Mouse (Mus musculus) liver, embryonic 13.5 days (tissue): ENCODE measurements around the gene Senp5. TPM values are rescaled to one million over a fixed set of nuclear protein-coding genes. Genes with fewer than 3 reads are reported as not detected.
A peak's percentile ranks its signal among the peaks of the same experiment; 100 is the strongest.
"Not testable (repeated sequence)": the region's sequence is repeated elsewhere in the genome, so short reads cannot be mapped to it uniquely, and the experiment has no call there.

Experiments
- ATAC-seq: fragments of 200-750 bp; cut with Nextera tagmentation; 2 replicates; pipeline ENCODE4 v1.8.0; 2017; ENCODE audit warnings: low read depth, mild to moderate bottlenecking, moderate number of reproducible peaks, moderate library complexity
- DNase-seq: peaks from one replicate; pipeline ENCODE4 v3.0.0; 2022
- H3K27ac ChIP-seq: fragments of 300-500 bp; sonication (generic); 2 replicates; pipeline ENCODE4 v1.5.1; 2015; ENCODE audit warnings: moderate library complexity, mild to moderate bottlenecking, inconsistent platforms
- H3K27me3 ChIP-seq: fragments of 300-500 bp; sonication (generic); 2 replicates; pipeline ENCODE4 v1.6.1; 2015; ENCODE audit warnings: mild to moderate bottlenecking, inconsistent platforms
- H3K36me3 ChIP-seq: fragments of 300-500 bp; sonication (generic); 2 replicates; pipeline ENCODE4 v1.6.1; 2015; ENCODE audit warnings: mild to moderate bottlenecking, inconsistent platforms
- H3K4me1 ChIP-seq: fragments of 300-500 bp; sonication (generic); replicated peaks from 2 replicates; pipeline ENCODE4 v1.6.1; 2015; ENCODE audit warnings: inconsistent platforms
- H3K4me2 ChIP-seq: fragments of 300-500 bp; sonication (generic); 2 replicates; pipeline ENCODE4 v1.6.1; 2015; ENCODE audit warnings: inconsistent platforms, mild to moderate bottlenecking, moderate library complexity
- H3K4me3 ChIP-seq: fragments of 300-500 bp; sonication (generic); replicated peaks from 2 replicates; pipeline ENCODE4 v1.5.1; 2015; ENCODE audit warnings: mild to moderate bottlenecking, inconsistent platforms
- H3K9ac ChIP-seq: fragments of 300-500 bp; sonication (generic); 2 replicates; pipeline ENCODE4 v1.6.1; 2015; ENCODE audit warnings: mild to moderate bottlenecking, inconsistent platforms
- H3K9me3 ChIP-seq: fragments of 300-500 bp; sonication (generic); replicated peaks from 2 replicates; pipeline ENCODE4 v1.6.1; 2016; ENCODE audit warnings: inconsistent platforms
- WGBS: fragments of 180-500 bp; shearing (Covaris S2); methylation state at CpG from one replicate; pipeline ENCODE4 v1.1.7; 2015; ENCODE audit not compliant: insufficient replicate concordance; 5-methylcytosine and 5-hydroxymethylcytosine counted together
- polyA plus RNA-seq: library from polyadenylated mRNA; unstranded; fragments of >200 nt; fragmentation: Nextera tagmentation; extraction: Ambion mirVana; gene quantifications from 2 replicates; pipeline ENCODE4 v1.2.1, GENCODE M21; 2015

Gene Senp5
- polyA plus RNA-seq, 1 experiment from 2014 or later: 6.4 TPM

GRCm38 (mm10) chr16:31980946-31981345 is 22.1 kb downstream of the Senp5 start:
- Histone ChIP-seq H3K4me3 (no peak overlapping the region), H3K27me3 (no peaks in the 10 kb centered on the region), H3K4me2 (no peak overlapping the region), H3K9ac (no peak overlapping the region), H3K9me3 (no peaks in the 10 kb centered on the region), H3K27ac (no peak overlapping the region), H3K4me1 (no peaks in the 10 kb centered on the region), H3K36me3 (peaks cover 35% of the 10 kb centered on the region)
- ATAC-seq (no peak), DNase-seq (no peak)
- WGBS: 66% methylated on average over 5 of the region's 5 CpGs

- Histone ChIP-seq H3K4me3 (no peak overlapping the region), H3K4me1 (no peaks in the 10 kb centered on the region), H3K27me3 (no peaks in the 10 kb centered on the region), H3K27ac (no peak overlapping the region), H3K9me3 (no peaks in the 10 kb centered on the region), H3K36me3 (peaks cover 35% of the 10 kb centered on the region), H3K4me2 (no peak overlapping the region), H3K9ac (no peak overlapping the region)
- WGBS: 79% methylated on average over 3 of the region's 3 CpGs
- no peak for ATAC-seq
- no peak for DNase-seq
These were observed 23.6 kb downstream of the Senp5 start for GRCm38 (mm10) chr16:31979501-31979900.

- Histone ChIP-seq H3K4me1 (no peaks in the 10 kb centered on the region), H3K36me3 (peaks cover 42% of the 10 kb centered on the region), H3K9ac (no peak overlapping the region), H3K27me3 (no peaks in the 10 kb centered on the region), H3K27ac (no peak overlapping the region), H3K4me3 (no peak overlapping the region), H3K9me3 (no peaks in the 10 kb centered on the region), H3K4me2 (no peak overlapping the region)
- DNase-seq (no peak), ATAC-seq (no peak)
- 76% methylated on average over 4 of the region's 4 CpGs for WGBS
These were observed 27.8 kb downstream of the Senp5 start for GRCm38 (mm10) chr16:31975258-31975657.

GRCm38 (mm10) chr16:31963224-31963623 is 39.9 kb downstream of the Senp5 start:
- Histone ChIP-seq H3K4me3 (no peak overlapping the region), H3K27me3 (no peaks in the 10 kb centered on the region), H3K9ac (no peak overlapping the region), H3K27ac (no peak overlapping the region), H3K36me3 (peaks cover 75% of the 10 kb centered on the region), H3K4me2 (no peak overlapping the region), H3K9me3 (no peaks in the 10 kb centered on the region), H3K4me1 (no peaks in the 10 kb centered on the region)
- no peak for ATAC-seq
- no peak for DNase-seq
- 85% methylated on average over 7 of the region's 7 CpGs for WGBS

GRCm38 (mm10) chr16:31948345-31948774 is 54.7 kb downstream of the Senp5 start, which contains the start of the genes 0610012G03Rik and Ncbp2:
Gene 0610012G03Rik, minus strand, starts transcription at chr16:31948494.
Gene Ncbp2, plus strand, starts transcription at chr16:31948513.
- WGBS: under 1% methylated on average over 53 of the region's 55 CpGs
- H3K27me3 ChIP-seq: no peaks in the 10 kb centered on the region
- peaks cover 48% of the 10 kb centered on the region for H3K4me1 ChIP-seq
- peak; percentile 88 for DNase-seq
- H3K36me3 ChIP-seq: peaks cover 27% of the 10 kb centered on the region
- H3K9me3 ChIP-seq: no peaks in the 10 kb centered on the region
- ATAC-seq: peak; percentile 88
- H3K27ac ChIP-seq: peak within 1 kb of the TSS; percentile 83
- peak within 1 kb of the TSS; percentile 82 for H3K4me2 ChIP-seq
- H3K4me3 ChIP-seq: peak within 1 kb of the TSS; percentile 96
- peak within 1 kb of the TSS; percentile 92 for H3K9ac ChIP-seq

- H3K4me2 ChIP-seq: peak overlapping the region; percentile 82
- H3K9ac ChIP-seq: peak overlapping the region; percentile 92
- under 1% methylated on average over 38 of the region's 38 CpGs for WGBS
- H3K4me3 ChIP-seq: peak overlapping the region; percentile 96
- ATAC-seq: peak; percentile 62; the same call in 1 of the 2 replicates
- no peak for DNase-seq
- H3K27ac ChIP-seq: peak overlapping the region; percentile 83
- H3K27me3 ChIP-seq: no peaks in the 10 kb centered on the region
- peaks cover 27% of the 10 kb centered on the region for H3K36me3 ChIP-seq
- no peaks in the 10 kb centered on the region for H3K9me3 ChIP-seq
- peaks cover 48% of the 10 kb centered on the region for H3K4me1 ChIP-seq
These were observed 55.2 kb downstream of the Senp5 start for GRCm38 (mm10) chr16:31947901-31948316.

GRCm38 (mm10) chr16:31947333-31947732 is 55.8 kb downstream of the Senp5 start:
- peak overlapping the region; percentile 82 for H3K4me2 ChIP-seq
- H3K4me1 ChIP-seq: peaks cover 48% of the 10 kb centered on the region
- WGBS: 6% methylated on average over 8 of the region's 8 CpGs
- H3K9ac ChIP-seq: peak overlapping the region; percentile 92
- ATAC-seq (no peak), DNase-seq (no peak)
- H3K27me3 ChIP-seq: no peaks in the 10 kb centered on the region
- peaks cover 27% of the 10 kb centered on the region for H3K36me3 ChIP-seq
- H3K4me3 ChIP-seq: peak overlapping the region; percentile 96
- H3K27ac ChIP-seq: peak overlapping the region; percentile 83
- H3K9me3 ChIP-seq: no peaks in the 10 kb centered on the region

GRCm38 (mm10) chr16:31945986-31946385 is 57.1 kb downstream of the Senp5 start:
- H3K27ac ChIP-seq, H3K9ac ChIP-seq, ATAC-seq, DNase-seq, H3K27me3 ChIP-seq, H3K9me3 ChIP-seq: not testable (repeated sequence)
- Histone ChIP-seq H3K4me1 (peaks cover 48% of the 10 kb centered on the region), H3K4me3 (0 out of 2 replicates have a peak overlapping the region, but pooled peaks have one; percentile 96), H3K36me3 (peaks cover 16% of the 10 kb centered on the region; the same call in 1 of the 2 replicates), H3K4me2 (0 out of 2 replicates have a peak overlapping the region, but pooled peaks have one; percentile 82)
- WGBS: 76% methylated on average over 6 of the region's 6 CpGs

- H3K4me1 ChIP-seq: peaks cover 52% of the 10 kb centered on the region
- 77% methylated on average over 6 of the region's 6 CpGs for WGBS
- no peak overlapping the region for H3K4me3 ChIP-seq
- no peaks in the 10 kb centered on the region for H3K27me3 ChIP-seq
- H3K27ac ChIP-seq: no peak overlapping the region
- DNase-seq (no peak), ATAC-seq (no peak)
- peaks cover 11% of the 10 kb centered on the region; the same call in 1 of the 2 replicates for H3K36me3 ChIP-seq
- no peak overlapping the region for H3K4me2 ChIP-seq
- no peaks in the 10 kb centered on the region for H3K9me3 ChIP-seq
- H3K9ac ChIP-seq: no peak overlapping the region
These were observed 57.7 kb downstream of the Senp5 start for GRCm38 (mm10) chr16:31945372-31945771.

GRCm38 (mm10) chr16:31944698-31945255 is 58.3 kb downstream of the Senp5 start:
- DNase-seq (no peak), ATAC-seq (no peak)
- Histone ChIP-seq H3K4me2 (no peak overlapping the region), H3K9me3 (no peaks in the 10 kb centered on the region), H3K27me3 (no peaks in the 10 kb centered on the region), H3K36me3 (peaks cover 7% of the 10 kb centered on the region; the same call in 1 of the 2 replicates), H3K4me3 (no peak overlapping the region), H3K9ac (no peak overlapping the region), H3K4me1 (peaks cover 47% of the 10 kb centered on the region), H3K27ac (no peak overlapping the region)
- 78% methylated on average over 12 of the region's 12 CpGs for WGBS

- peak; percentile 64 for DNase-seq
- Histone ChIP-seq H3K4me2 (0 out of 2 replicates have a peak overlapping the region, but pooled peaks have one; percentile 17), H3K9me3 (no peaks in the 10 kb centered on the region), H3K27ac (no peak overlapping the region), H3K4me3 (no peak overlapping the region), H3K27me3 (peaks cover 4% of the 10 kb centered on the region), H3K4me1 (peaks cover 39% of the 10 kb centered on the region), H3K36me3 (peaks cover 7% of the 10 kb centered on the region; the same call in 1 of the 2 replicates), H3K9ac (no peak overlapping the region)
- WGBS: 7% methylated on average over 10 of the region's 10 CpGs
- ATAC-seq: peak; percentile 24; the same call in 1 of the 2 replicates
These were observed 59.1 kb downstream of the Senp5 start for GRCm38 (mm10) chr16:31943980-31944379.
